Mouse (Mus musculus) kidney, embryonic 16.5 days (tissue): ENCODE results near the gene Gm12184. TPM values are rescaled to one million over a fixed set of nuclear protein-coding genes. Genes with fewer than 3 reads are reported as not detected.

Experiments
- ATAC-seq: fragments of 200-750 bp; cut with Nextera tagmentation; 2 replicates; pipeline ENCODE4 v1.8.0; 2017; ENCODE audit warnings: moderate TSS enrichment; ENCODE audit not compliant: low FRiP score, low TSS enrichment
- H3K27ac ChIP-seq: fragments of 300-500 bp; sonication (generic); 2 replicates; pipeline ENCODE4 v1.5.1; 2014; ENCODE audit warnings: low read length
- H3K27me3 ChIP-seq: fragments of 300-500 bp; sonication (generic); 2 replicates; pipeline ENCODE4 v1.6.1; 2014; ENCODE audit warnings: low read length, control low read depth, mixed read lengths; ENCODE audit not compliant: insufficient read depth
- H3K36me3 ChIP-seq: fragments of 300-500 bp; sonication (generic); 2 replicates; pipeline ENCODE4 v1.6.1; 2014; ENCODE audit warnings: low read length, control low read depth, mixed read lengths; ENCODE audit not compliant: insufficient read depth
- H3K4me1 ChIP-seq: fragments of 300-500 bp; sonication (generic); 2 replicates; pipeline ENCODE4 v1.6.1; 2014; ENCODE audit warnings: low read length, control low read depth, mixed read lengths; ENCODE audit not compliant: insufficient read depth
- H3K4me2 ChIP-seq: fragments of 300-500 bp; sonication (generic); replicated peaks from 2 replicates; pipeline ENCODE4 v1.6.1; 2014; ENCODE audit warnings: low read depth, low read length
- H3K4me3 ChIP-seq: fragments of 300-500 bp; sonication (generic); 2 replicates; pipeline ENCODE4 v1.5.1; 2014; ENCODE audit warnings: mild to moderate bottlenecking, low read length
- H3K9ac ChIP-seq: fragments of 300-500 bp; sonication (generic); replicated peaks from 2 replicates; pipeline ENCODE4 v1.6.1; 2014; ENCODE audit warnings: low read length
- H3K9me3 ChIP-seq: fragments of 300-500 bp; sonication (generic); 2 replicates; pipeline ENCODE4 v1.6.1; 2016; ENCODE audit warnings: low read length, control low read depth
- WGBS: fragments of 180-500 bp; shearing (Covaris S2); extraction: QIAGEN DNeasy Blood & Tissue Kit; methylation state at CpG from one replicate; pipeline ENCODE4 v1.1.7; 2014; 5-methylcytosine and 5-hydroxymethylcytosine counted together
- polyA plus RNA-seq: library from polyadenylated mRNA; unstranded; fragments of >200 nt; fragmentation: Nextera tagmentation; extraction: Ambion mirVana; gene quantifications from 2 replicates; pipeline ENCODE4 v1.2.1, GENCODE M21; 2015

The Gm12184 gene
- polyA plus RNA-seq, 1 experiment from 2014 or later, result 0.86 TPM

DNA sequence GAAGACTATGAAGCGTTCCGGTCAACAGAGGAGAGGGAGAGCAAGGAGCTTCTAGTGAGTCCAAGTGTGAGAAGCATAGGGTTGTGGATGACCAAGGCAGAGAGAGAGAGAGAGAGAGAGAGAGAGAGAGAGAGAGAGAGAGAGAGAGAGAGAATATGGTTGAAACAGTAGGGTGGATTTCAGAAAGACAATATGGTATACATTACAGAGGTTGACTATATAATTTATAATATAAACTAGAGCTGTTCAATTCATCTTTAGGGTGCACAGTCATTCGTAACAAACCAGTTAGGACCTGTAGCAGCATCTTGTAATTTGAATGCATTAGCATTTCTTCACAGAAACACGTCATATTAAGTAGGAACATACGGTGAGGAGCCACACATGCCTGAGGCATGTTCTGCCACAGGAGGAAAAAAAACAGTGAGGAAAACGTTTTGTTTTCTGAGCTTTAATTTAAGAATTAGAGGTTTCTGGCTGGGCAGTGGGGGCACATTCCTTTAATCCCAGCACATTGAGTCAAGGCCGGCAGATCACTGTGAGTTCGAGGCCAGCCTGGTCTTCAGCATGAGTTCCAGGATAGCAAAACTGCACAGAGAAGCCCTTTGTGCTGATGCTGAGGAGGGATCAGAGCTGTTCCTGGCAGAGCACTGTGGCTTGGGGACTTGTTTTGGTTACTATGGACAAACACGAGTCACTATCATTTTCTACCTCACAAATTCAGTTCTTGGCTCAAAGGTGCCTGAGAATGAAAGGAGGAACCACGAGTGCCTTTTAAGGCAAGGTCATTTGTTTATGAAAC lies 12.6 kb upstream of the Gm12184 start:
- H3K9ac ChIP-seq, result peak overlapping the region; percentile 76; the same call in 1 of the 2 replicates
- ATAC-seq, result no peak
- peak overlapping the region; percentile 72 for H3K4me2 ChIP-seq
- H3K4me1 ChIP-seq, result peaks cover 15% of the 10 kb centered on the region
- 0 out of 2 replicates have a peak, but pooled peaks cover 3% of the 10 kb centered on the region for H3K27me3 ChIP-seq
- peak overlapping the region; percentile 83; the same call in 1 of the 2 replicates for H3K4me3 ChIP-seq
- WGBS, result 77% methylated on average over 10 of the region's 10 CpGs
- H3K9me3 ChIP-seq, result no peaks in the 10 kb centered on the region
- H3K36me3 ChIP-seq, result no peaks in the 10 kb centered on the region
- no peak overlapping the region for H3K27ac ChIP-seq

DNA sequence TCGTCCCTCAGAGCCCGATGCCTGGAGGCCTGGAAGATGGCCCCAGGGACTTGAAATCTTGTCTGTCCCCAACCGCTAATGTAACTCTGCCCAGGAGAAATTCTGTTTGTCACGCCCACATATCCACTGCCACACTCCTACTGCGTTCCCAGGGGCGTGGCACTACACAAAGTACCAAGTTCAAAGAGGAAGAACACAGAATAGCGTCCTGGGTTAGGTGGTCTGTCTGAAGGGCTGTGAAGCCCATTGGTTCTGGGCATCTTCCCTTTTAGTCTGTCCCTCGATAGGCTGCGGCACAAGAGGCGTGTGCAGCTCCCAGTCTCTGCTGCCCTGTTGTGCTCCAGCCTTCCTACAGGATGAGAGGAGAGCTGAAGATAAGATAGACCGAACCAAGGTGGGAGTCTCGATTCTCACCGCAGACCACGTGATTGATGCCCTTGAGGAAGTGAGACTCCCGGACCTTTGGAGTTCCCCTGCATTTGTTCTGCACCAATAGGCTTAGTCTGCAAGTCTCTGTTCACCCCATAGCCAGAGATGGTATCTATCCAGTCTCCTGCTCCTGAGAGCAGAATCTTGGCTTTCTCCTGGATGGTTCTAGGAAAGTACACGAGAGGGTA lies 11.8 kb upstream of the Gm12184 start:
- H3K27me3 ChIP-seq, result 0 out of 2 replicates have a peak, but pooled peaks cover 3% of the 10 kb centered on the region
- WGBS, result under 1% methylated on average over 16 of the region's 16 CpGs
- H3K9me3 ChIP-seq, result no peaks in the 10 kb centered on the region
- H3K4me1 ChIP-seq, result peaks cover 15% of the 10 kb centered on the region
- H3K9ac ChIP-seq, result peak overlapping the region; percentile 76
- H3K4me3 ChIP-seq, result peak overlapping the region; percentile 83
- peak overlapping the region; percentile 54; the same call in 1 of the 2 replicates for H3K27ac ChIP-seq
- H3K4me2 ChIP-seq, result peak overlapping the region; percentile 72
- peak; percentile 47 for ATAC-seq
- H3K36me3 ChIP-seq, result no peaks in the 10 kb centered on the region

GRCm38 (mm10) chr11:48837310-48838180 lies 11.1 kb upstream of the Gm12184 start:
- ATAC-seq, result peak; percentile 56
- H3K4me1 ChIP-seq, result peaks cover 15% of the 10 kb centered on the region
- no peaks in the 10 kb centered on the region for H3K36me3 ChIP-seq
- H3K4me3 ChIP-seq, result peak overlapping the region; percentile 83
- H3K9ac ChIP-seq, result peak overlapping the region; percentile 76
- 0 out of 2 replicates have a peak, but pooled peaks cover 3% of the 10 kb centered on the region for H3K27me3 ChIP-seq
- WGBS, result under 1% methylated on average over 77 of the region's 77 CpGs
- peak overlapping the region; percentile 72 for H3K4me2 ChIP-seq
- peak overlapping the region; percentile 54 for H3K27ac ChIP-seq
- H3K9me3 ChIP-seq, result no peaks in the 10 kb centered on the region

DNA sequence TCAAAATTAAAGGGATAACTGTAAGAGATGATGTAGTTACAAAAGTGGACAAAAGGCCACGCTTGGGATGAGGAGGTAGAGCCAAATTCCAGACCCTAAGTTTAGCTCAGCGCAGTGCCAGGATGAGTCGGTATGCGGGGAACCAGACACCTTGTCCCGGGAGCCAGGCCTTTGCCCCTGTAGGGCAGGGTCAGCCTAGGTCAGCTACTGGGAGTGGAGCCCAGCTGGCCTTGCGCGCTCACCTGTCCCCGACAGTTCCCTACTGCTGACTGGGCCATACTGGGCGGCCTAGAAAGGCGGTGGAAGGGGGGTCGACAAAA lies 10.5 kb upstream of the Gm12184 start:
- no peak overlapping the region for H3K27ac ChIP-seq
- H3K4me1 ChIP-seq, result peaks cover 15% of the 10 kb centered on the region
- WGBS, result 8% methylated on average over 11 of the region's 11 CpGs
- no peaks in the 10 kb centered on the region for H3K9me3 ChIP-seq
- H3K4me3 ChIP-seq, result peak overlapping the region; percentile 83
- 0 out of 2 replicates have a peak, but pooled peaks cover 3% of the 10 kb centered on the region for H3K27me3 ChIP-seq
- ATAC-seq, result peak; percentile 5
- H3K4me2 ChIP-seq, result peak overlapping the region; percentile 72
- peak overlapping the region; percentile 76 for H3K9ac ChIP-seq
- H3K36me3 ChIP-seq, result no peaks in the 10 kb centered on the region

DNA sequence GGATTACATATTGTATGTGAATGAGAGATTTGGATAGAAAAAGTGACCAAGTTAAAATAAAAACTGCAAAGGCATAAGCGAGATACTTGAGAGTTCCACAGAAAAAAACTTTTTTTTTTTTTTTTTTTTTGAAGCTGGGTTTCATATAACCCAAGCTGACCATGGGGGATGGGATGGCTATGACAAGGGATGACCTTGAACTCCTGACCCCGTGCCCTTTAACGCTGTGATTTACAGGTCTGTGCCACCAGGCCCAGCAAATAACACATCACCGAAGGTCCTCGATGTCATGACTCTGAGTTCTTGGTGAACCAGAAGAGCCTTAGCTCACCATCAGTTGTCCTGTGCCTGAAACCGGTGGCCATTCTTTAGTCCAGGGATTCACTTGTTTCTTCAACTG lies 9.5 kb upstream of the Gm12184 start:
- Histone ChIP-seq H3K9me3 (no peaks in the 10 kb centered on the region), H3K4me1 (peaks cover 10% of the 10 kb centered on the region), H3K4me3 (no peak overlapping the region), H3K27ac (no peak overlapping the region), H3K9ac (no peak overlapping the region), H3K27me3 (0 out of 2 replicates have a peak, but pooled peaks cover 3% of the 10 kb centered on the region), H3K36me3 (no peaks in the 10 kb centered on the region), H3K4me2 (no peak overlapping the region)
- 71% methylated on average over 6 of the region's 6 CpGs for WGBS
- ATAC-seq, result no peak

DNA sequence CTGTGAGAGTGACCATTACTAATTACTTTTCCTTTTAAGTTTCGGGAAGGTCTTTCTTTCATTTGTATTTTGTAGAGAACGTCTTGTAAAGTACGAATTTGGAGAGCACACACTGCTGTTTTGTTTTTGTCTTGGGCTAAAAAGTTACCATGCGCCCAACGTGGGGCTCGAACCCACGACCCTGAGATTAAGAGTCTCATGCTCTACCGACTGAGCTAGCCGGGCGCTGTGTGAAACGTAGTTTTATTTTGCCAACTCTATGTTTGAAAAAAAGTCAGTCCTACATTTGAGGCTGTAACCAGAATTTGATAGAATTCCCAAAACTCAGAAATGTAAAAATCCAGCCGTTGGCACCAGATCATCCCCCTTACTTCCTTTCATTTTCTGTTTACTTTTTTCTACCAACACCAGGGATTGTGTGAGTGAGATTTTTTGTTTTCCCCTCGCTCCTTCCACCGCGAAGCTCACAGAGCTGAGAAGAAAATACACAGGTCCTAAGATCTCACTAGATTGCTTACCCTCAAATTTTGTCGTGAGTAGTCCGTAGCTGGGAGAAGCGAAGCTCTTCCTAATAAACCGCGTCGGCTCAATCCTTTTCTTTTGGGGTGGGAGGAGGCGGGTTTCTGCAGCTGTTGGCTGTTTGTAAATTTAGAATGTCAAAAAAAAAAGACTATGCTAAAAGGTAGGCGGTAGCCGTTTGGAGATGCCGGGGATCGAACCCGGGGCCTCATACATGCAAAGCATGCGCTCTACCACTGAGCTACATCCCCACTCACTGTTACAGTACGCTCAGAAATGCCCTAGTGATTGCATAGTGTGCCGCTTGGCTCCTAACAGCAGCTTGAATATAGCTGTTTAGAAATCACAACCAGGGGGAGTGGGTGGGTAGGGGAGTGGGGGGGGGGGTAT lies 7.5 kb upstream of the Gm12184 start:
- Histone ChIP-seq H3K4me1 (peaks cover 10% of the 10 kb centered on the region), H3K36me3 (no peaks in the 10 kb centered on the region), H3K9ac (peak overlapping the region; percentile 72), H3K4me3 (peak overlapping the region; percentile 80), H3K9me3 (no peaks in the 10 kb centered on the region), H3K27ac (peak overlapping the region; percentile 80; the same call in 1 of the 2 replicates), H3K4me2 (peak overlapping the region; percentile 60), H3K27me3 (0 out of 2 replicates have a peak, but pooled peaks cover 3% of the 10 kb centered on the region)
- ATAC-seq, result peak; percentile 84
- under 1% methylated on average over 30 of the region's 30 CpGs for WGBS

DNA sequence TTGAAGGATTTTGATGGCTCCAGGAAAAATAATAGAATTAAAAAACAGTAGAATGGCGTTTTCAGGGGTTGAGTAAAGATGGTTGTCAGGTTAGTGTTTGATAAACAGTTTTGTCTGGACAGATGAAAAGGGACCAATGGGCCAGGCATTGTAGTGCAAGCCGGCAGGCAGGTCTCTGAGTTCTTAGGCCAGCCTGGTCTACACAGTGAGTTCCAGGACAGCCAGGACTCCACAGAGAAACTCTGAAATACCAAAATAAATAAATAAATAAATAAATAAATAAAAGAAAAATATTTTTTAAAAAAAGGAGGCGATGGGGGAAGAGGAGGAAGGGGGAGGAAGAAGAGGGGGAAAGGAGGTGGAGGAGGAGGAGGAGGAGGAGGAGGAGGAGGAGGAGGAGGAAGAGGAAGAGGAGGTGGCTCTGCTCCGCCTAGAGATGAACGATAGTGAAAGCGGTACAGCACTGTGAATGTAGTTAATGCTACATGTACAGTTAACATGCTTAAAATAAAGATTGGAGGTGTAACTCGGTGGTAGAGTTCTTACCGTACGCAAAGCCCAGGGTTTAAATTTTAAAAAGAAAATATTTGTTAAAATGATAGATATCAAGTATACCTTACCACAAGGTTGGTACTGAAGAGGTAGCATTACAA lies 6.7 kb upstream of the Gm12184 start:
- peak overlapping the region; percentile 60 for H3K4me2 ChIP-seq
- no peak for ATAC-seq
- no peaks in the 10 kb centered on the region for H3K36me3 ChIP-seq
- H3K27ac ChIP-seq, result no peak overlapping the region
- H3K9me3 ChIP-seq, result no peaks in the 10 kb centered on the region
- H3K4me1 ChIP-seq, result peaks cover 4% of the 10 kb centered on the region
- H3K9ac ChIP-seq, result no peak overlapping the region
- WGBS, result 36% methylated on average over 8 of the region's 9 CpGs
- H3K27me3 ChIP-seq, result 0 out of 2 replicates have a peak, but pooled peaks cover 3% of the 10 kb centered on the region
- H3K4me3 ChIP-seq, result peak overlapping the region; percentile 80; the same call in 1 of the 2 replicates

- no peaks in the 10 kb centered on the region for H3K36me3 ChIP-seq
- H3K27me3 ChIP-seq, result 0 out of 2 replicates have a peak, but pooled peaks cover under 1% of the 10 kb centered on the region
- H3K9me3 ChIP-seq, result no peaks in the 10 kb centered on the region
- no peak overlapping the region for H3K4me3 ChIP-seq
- no peak overlapping the region for H3K9ac ChIP-seq
- H3K27ac ChIP-seq, result no peak overlapping the region
- H3K4me2 ChIP-seq, result no peak overlapping the region
- no peak for ATAC-seq
- 82% methylated on average over 2 of the region's 2 CpGs for WGBS
- no peaks in the 10 kb centered on the region; the same call in 1 of the 2 replicates for H3K4me1 ChIP-seq
Measured at GRCm38 (mm10) chr11:48831273-48831672, 4.8 kb upstream of the Gm12184 start.
